Mouse (Mus musculus) intestine, embryonic 16.5 days (tissue): ENCODE measurements at regions not wholly inside any gene's neighbourhood (a gene's known extent, or its start where the extent isn't known, plus 50 kb on each side); places are given as distances from the start of the nearest gene placed in this dataset.

ENCODE experiments used
- ATAC-seq: fragments of 200-750 bp; cut with Nextera tagmentation; 2 replicates; pipeline ENCODE4 v1.8.0; 2017; ENCODE audit warnings: moderate TSS enrichment, moderate library complexity
- H3K27ac ChIP-seq: fragments of 300-500 bp; sonication (generic); 2 replicates; pipeline ENCODE4 v1.5.1; 2014; ENCODE audit warnings: mild to moderate bottlenecking, low read length
- H3K27me3 ChIP-seq: fragments of 300-500 bp; sonication (generic); replicated peaks from 2 replicates; pipeline ENCODE4 v1.6.1; 2014; ENCODE audit warnings: low read length, control low read depth, mixed read lengths; ENCODE audit not compliant: control insufficient read depth, insufficient read depth
- H3K36me3 ChIP-seq: fragments of 300-500 bp; sonication (generic); 2 replicates; pipeline ENCODE4 v1.6.1; 2014; ENCODE audit warnings: low read length, control low read depth; ENCODE audit not compliant: control insufficient read depth, insufficient read depth
- H3K4me1 ChIP-seq: fragments of 300-500 bp; sonication (generic); 2 replicates; pipeline ENCODE4 v1.6.1; 2014; ENCODE audit warnings: low read length, control low read depth, mixed read lengths; ENCODE audit not compliant: control insufficient read depth, insufficient read depth
- H3K4me2 ChIP-seq: fragments of 300-500 bp; sonication (generic); 2 replicates; pipeline ENCODE4 v1.6.1; 2014; ENCODE audit warnings: low read depth, low read length, control low read depth
- H3K4me3 ChIP-seq: fragments of 300-500 bp; sonication (generic); 2 replicates; pipeline ENCODE4 v1.5.1; 2014; ENCODE audit warnings: mild to moderate bottlenecking, low read length
- H3K9ac ChIP-seq: fragments of 300-500 bp; sonication (generic); 2 replicates; pipeline ENCODE4 v1.6.1; 2014; ENCODE audit warnings: low read depth, low read length
- H3K9me3 ChIP-seq: fragments of 300-500 bp; sonication (generic); 2 replicates; pipeline ENCODE4 v1.6.1; 2016; ENCODE audit warnings: low read length, control low read depth; ENCODE audit not compliant: control insufficient read depth
- WGBS: fragments of 180-500 bp; shearing (Covaris S2); extraction: QIAGEN DNeasy Blood & Tissue Kit; methylation state at CpG from one replicate; pipeline ENCODE4 v1.1.7; 2014; 5-methylcytosine and 5-hydroxymethylcytosine counted together

GRCm38 (mm10) chr2:92845061-92845769, 69.7 kb upstream of the Syt13 start:
- Histone ChIP-seq H3K4me1 (peaks cover 8% of the 10 kb centered on the region), H3K4me2 (no peak overlapping the region), H3K36me3 (no peaks in the 10 kb centered on the region), H3K27ac (peak overlapping the region; percentile 47), H3K4me3 (no peak overlapping the region), H3K9me3 (no peaks in the 10 kb centered on the region), H3K9ac (no peak overlapping the region), H3K27me3 (no peaks in the 10 kb centered on the region)
- 32% methylated on average over 14 of the region's 14 CpGs for WGBS
- peak; percentile 55; the same call in 1 of the 2 replicates for ATAC-seq

- no peaks in the 10 kb centered on the region for H3K27me3 ChIP-seq
- peaks cover 8% of the 10 kb centered on the region for H3K4me1 ChIP-seq
- 58% methylated on average over 13 of the region's 13 CpGs for WGBS
Observed at GRCm38 (mm10) chr2:92848962-92849361, 65.9 kb upstream of the Syt13 start.

DNA sequence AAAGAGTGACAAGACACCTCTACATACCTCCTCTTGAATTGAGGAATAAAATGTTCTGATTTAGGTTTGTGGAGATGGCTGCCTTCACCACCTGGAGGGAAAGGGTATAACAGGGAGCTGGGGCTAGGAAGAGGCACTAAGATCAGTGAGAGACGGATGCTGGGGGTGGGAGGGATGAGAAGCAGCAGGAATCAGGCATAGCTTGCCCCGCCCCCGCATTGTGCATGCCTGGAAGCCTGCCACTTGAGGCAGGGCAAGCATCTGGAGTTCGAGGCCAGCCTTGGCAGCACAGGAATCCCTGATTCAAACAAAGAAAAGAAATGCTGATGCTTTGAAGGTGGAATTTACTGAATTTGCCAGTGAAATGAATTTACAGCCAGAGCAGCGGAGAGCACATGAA, 63.6 kb upstream of the Syt13 start:
- H3K27ac ChIP-seq = no peak overlapping the region
- H3K9ac ChIP-seq = no peak overlapping the region
- no peak overlapping the region for H3K4me2 ChIP-seq
- H3K4me3 ChIP-seq = no peak overlapping the region
- WGBS = 44% methylated on average over 5 of the region's 5 CpGs
- ATAC-seq = no peak
- no peaks in the 10 kb centered on the region for H3K9me3 ChIP-seq
- no peaks in the 10 kb centered on the region for H3K36me3 ChIP-seq
- no peaks in the 10 kb centered on the region for H3K4me1 ChIP-seq
- no peaks in the 10 kb centered on the region for H3K27me3 ChIP-seq

More at GRCm38 (mm10) chr2:92848962-92849361, 65.9 kb upstream of the Syt13 start:
- Histone ChIP-seq H3K27ac (no peak overlapping the region), H3K9me3 (no peaks in the 10 kb centered on the region), H3K9ac (no peak overlapping the region), H3K4me3 (no peak overlapping the region), H3K4me2 (no peak overlapping the region), H3K36me3 (no peaks in the 10 kb centered on the region)
- ATAC-seq = no peak

- no peaks in the 10 kb centered on the region for H3K4me1 ChIP-seq
- 79% methylated on average over 3 of the region's 3 CpGs for WGBS
- H3K27me3 ChIP-seq = no peaks in the 10 kb centered on the region
- no peak overlapping the region for H3K4me2 ChIP-seq
- H3K9me3 ChIP-seq = no peaks in the 10 kb centered on the region
- no peaks in the 10 kb centered on the region for H3K36me3 ChIP-seq
- ATAC-seq = no peak
- no peak overlapping the region for H3K9ac ChIP-seq
- no peak overlapping the region for H3K27ac ChIP-seq
- H3K4me3 ChIP-seq = no peak overlapping the region
Observed at GRCm38 (mm10) chr2:92853175-92853574, 61.7 kb upstream of the Syt13 start.

GRCm38 (mm10) chr2:92854331-92854730, 60.6 kb upstream of the Syt13 start:
- H3K4me3 ChIP-seq = no peak overlapping the region
- no peak overlapping the region for H3K9ac ChIP-seq
- no peaks in the 10 kb centered on the region for H3K36me3 ChIP-seq
- H3K27me3 ChIP-seq = no peaks in the 10 kb centered on the region
- 40% methylated on average over 4 of the region's 4 CpGs for WGBS
- no peak for ATAC-seq
- H3K9me3 ChIP-seq = no peaks in the 10 kb centered on the region
- no peak overlapping the region for H3K27ac ChIP-seq
- no peak overlapping the region for H3K4me2 ChIP-seq
- H3K4me1 ChIP-seq = no peaks in the 10 kb centered on the region

- no peaks in the 10 kb centered on the region for H3K36me3 ChIP-seq
- H3K4me1 ChIP-seq = no peaks in the 10 kb centered on the region
- H3K27ac ChIP-seq = no peak overlapping the region
- H3K4me3 ChIP-seq = no peak overlapping the region
- H3K9me3 ChIP-seq = no peaks in the 10 kb centered on the region
- H3K4me2 ChIP-seq = no peak overlapping the region
- H3K27me3 ChIP-seq = no peaks in the 10 kb centered on the region
- 67% methylated on average over 12 of the region's 12 CpGs for WGBS
- no peak overlapping the region for H3K9ac ChIP-seq
- ATAC-seq = no peak
Observed at GRCm38 (mm10) chr2:92856047-92856446, 58.9 kb upstream of the Syt13 start.

- ATAC-seq = no peak
- H3K4me3 ChIP-seq = no peak overlapping the region
- WGBS = 71% methylated on average over 8 of the region's 8 CpGs
Observed at GRCm38 (mm10) chr2:92860502-92861197, 54.2 kb upstream of the Syt13 start.

More at GRCm38 (mm10) chr2:92860502-92861197, 54.2 kb upstream of the Syt13 start:
- Histone ChIP-seq H3K9ac (no peak overlapping the region), H3K9me3 (no peaks in the 10 kb centered on the region), H3K36me3 (no peaks in the 10 kb centered on the region), H3K27ac (no peak overlapping the region), H3K4me2 (no peak overlapping the region), H3K4me1 (no peaks in the 10 kb centered on the region), H3K27me3 (no peaks in the 10 kb centered on the region)
